Mouse (Mus musculus): ENCODE measurements around the gene Gabbr1. TPM values are rescaled to one million over a fixed set of nuclear protein-coding genes. Genes with fewer than 3 reads are reported as not detected.

The Gabbr1 gene
- polyA plus RNA-seq, 1 experiment = 6.1 TPM

DNA sequence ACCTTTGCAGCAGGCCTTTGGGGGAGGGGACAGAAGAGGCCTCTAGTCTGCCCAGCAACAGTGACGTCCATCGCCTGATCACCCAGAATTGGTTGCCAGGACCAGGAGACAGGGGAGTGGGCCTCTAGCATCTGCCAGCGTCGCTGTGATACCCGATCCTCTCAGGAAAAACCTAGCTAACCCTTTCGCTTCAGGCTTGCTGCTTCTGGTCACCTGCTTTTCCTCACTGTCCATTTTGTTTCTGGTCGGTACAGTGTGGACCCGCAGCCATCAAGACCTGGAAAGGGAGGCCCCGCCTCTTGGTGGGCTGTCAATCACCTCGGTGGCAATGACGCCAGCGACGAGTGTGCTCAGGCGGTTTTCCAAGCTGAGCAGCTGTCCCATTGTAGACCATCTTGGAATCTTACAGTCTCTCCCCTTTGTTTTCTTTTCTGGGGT is 17.1 kb upstream of the Gabbr1 start:
- Histone ChIP-seq H3K36me3 (ENCODE audit: control insufficient read depth, insufficient read depth) (no peaks in the 10 kb centered on the region), H3K79me3 (ENCODE audit: low read depth) (no peaks in the 10 kb centered on the region), H3K27me3 (ENCODE audit: control insufficient read depth, insufficient read depth, insufficient read length) (no peaks in the 10 kb centered on the region), H3ac (ENCODE audit: control insufficient read depth, insufficient read length, low read depth) (peak overlapping the region; percentile 2), H3K79me2 (ENCODE audit: control insufficient read depth, insufficient read depth) (no peaks in the 10 kb centered on the region), H3K4me3 (ENCODE audit: insufficient read depth, poor library complexity, severe bottlenecking) (no peak overlapping the region)
- no peak for TF ChIP-seq MAX (IDR thresholded peaks at IDR 0.05)
- TF ChIP-seq MYOD1 (IDR thresholded peaks at IDR 0.05; ENCODE audit: control insufficient read depth, insufficient read length, low read depth) = no peak

DNA sequence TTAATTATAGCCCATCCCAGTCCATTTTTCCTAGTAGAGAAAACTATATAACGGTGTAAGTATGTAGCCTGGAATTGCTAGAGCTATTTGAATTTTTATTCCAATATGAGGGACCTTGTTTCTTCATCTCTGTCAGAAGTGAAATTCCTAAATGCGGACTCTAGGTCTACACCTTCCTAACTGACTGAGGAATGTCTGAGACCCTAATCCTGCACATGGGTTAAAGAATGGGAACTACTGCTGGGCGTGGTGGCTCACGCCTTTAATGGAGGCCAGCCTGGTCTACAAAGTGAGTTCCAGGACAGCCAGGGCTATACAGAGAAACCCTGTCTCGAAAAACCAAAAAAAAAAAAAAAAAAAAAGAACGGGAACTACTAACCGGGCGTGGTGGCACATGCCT is 16.6 kb upstream of the Gabbr1 start:
- no peak overlapping the region for H3K4me3 ChIP-seq (ENCODE audit: insufficient read depth, poor library complexity, severe bottlenecking)
- H3K79me2 ChIP-seq (ENCODE audit: control insufficient read depth, insufficient read depth) = no peaks in the 10 kb centered on the region
- H3K79me3 ChIP-seq (ENCODE audit: low read depth) = no peaks in the 10 kb centered on the region
- TF ChIP-seq MYOD1 (IDR thresholded peaks at IDR 0.05; ENCODE audit: control insufficient read depth, insufficient read length, low read depth) (no peak), MYOG (IDR thresholded peaks at IDR 0.05; ENCODE audit: control insufficient read depth, extremely low read depth, insufficient read length) (no peak), FOSL1 (IDR thresholded peaks at IDR 0.05; ENCODE audit: insufficient read depth, low read length, poor library complexity, severe bottlenecking) (no peak), USF1 (IDR thresholded peaks at IDR 0.05; ENCODE audit: low read depth) (no peak), CTCF (IDR thresholded peaks at IDR 0.05; ENCODE audit: control insufficient read depth, insufficient read depth, insufficient read length) (no peak), CEBPB (IDR thresholded peaks at IDR 0.05; ENCODE audit: low read depth) (no peak), MAX (IDR thresholded peaks at IDR 0.05) (no peak)
- no peak overlapping the region for H3ac ChIP-seq (ENCODE audit: control insufficient read depth, insufficient read length, low read depth)
- no peaks in the 10 kb centered on the region for H3K27me3 ChIP-seq (ENCODE audit: control insufficient read depth, insufficient read depth, insufficient read length)
- no peaks in the 10 kb centered on the region for H3K36me3 ChIP-seq (ENCODE audit: control insufficient read depth, insufficient read depth)

DNA sequence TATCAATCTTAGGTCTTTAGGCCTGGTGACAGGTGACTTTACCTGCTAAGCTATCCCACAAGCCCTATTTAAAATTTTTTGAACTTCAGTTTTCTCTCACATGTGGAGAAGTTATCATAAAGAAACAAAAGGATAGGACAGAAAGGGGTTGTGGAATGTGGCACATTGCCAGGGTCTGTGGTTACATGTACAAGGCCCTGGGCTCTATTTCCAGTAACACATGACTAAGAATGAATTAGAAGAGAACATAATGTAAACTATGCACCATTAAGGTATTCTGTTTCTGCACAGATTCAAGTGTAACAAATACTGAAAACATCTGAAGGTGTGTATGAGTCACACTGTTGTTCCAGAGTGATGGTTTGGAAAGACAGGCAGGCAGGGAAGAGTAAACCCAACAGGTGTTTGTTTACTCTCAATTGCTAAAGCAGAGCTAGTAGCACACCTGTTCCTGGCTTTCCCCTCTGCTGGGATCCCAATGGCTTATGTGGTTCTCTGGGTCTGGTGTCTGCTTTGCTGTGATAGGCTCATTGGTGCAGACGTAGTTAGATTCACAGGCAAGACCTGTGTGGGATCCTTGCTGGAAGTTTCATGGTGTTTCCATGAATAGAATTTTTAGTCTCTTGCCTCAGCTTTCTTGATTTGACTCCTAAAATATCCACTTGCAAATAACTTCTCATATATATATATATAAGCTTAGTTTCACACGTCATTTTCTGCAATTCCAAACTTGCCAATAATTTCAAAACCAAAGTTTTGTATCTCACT is 6.5 kb upstream of the Gabbr1 start:
- Histone ChIP-seq H3K4me3 (ENCODE audit: insufficient read depth, poor library complexity, severe bottlenecking) (no peak overlapping the region), H3K36me3 (ENCODE audit: control insufficient read depth, insufficient read depth) (no peaks in the 10 kb centered on the region), H3K27me3 (ENCODE audit: control insufficient read depth, insufficient read depth, insufficient read length) (no peaks in the 10 kb centered on the region), H3K79me3 (ENCODE audit: low read depth) (no peaks in the 10 kb centered on the region), H3K79me2 (ENCODE audit: control insufficient read depth, insufficient read depth) (no peaks in the 10 kb centered on the region), H3ac (ENCODE audit: control insufficient read depth, insufficient read length, low read depth) (no peak overlapping the region)
- no peak for TF ChIP-seq MYOG (IDR thresholded peaks at IDR 0.05; ENCODE audit: control insufficient read depth, extremely low read depth, insufficient read length)
- peak; percentile 3 for TF ChIP-seq MYOD1 (IDR thresholded peaks at IDR 0.05; ENCODE audit: control insufficient read depth, insufficient read length, low read depth)
- no peak for TF ChIP-seq USF1 (IDR thresholded peaks at IDR 0.05; ENCODE audit: low read depth)
- TF ChIP-seq CEBPB (IDR thresholded peaks at IDR 0.05; ENCODE audit: low read depth) = no peak

DNA sequence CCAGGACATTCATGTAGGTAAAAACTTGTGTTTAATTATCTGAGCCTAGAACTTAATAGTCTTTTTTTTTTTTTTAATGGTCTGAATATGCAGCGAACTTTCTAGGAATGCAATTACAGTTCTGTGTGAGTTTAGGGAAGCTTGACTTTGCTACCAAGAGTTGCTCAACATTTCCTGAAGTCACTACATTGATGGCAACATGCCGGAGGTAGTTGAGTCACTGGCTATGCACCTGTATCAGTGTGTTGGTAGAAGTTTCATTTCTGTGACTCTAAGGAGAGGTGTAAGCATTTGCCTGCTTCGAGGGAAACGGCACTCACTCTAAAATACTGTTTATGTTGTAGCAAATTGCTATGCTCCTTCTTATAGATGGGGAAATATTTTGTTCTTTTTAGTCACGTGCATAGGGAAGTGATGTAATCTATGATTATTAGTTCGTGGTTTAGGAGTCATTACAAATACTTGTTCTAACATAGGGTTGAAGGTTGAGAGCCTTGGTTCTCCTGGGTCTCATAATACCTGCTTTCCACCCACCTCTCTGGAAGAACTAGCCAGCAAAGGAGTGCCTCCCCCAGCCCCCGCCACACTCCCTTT is 1.0 kb upstream of the Gabbr1 start:
- TF ChIP-seq CEBPB (IDR thresholded peaks at IDR 0.05; ENCODE audit: low read depth) (peak; percentile 43), MYOG (IDR thresholded peaks at IDR 0.05; ENCODE audit: control insufficient read depth, extremely low read depth, insufficient read length) (no peak)
- no peaks in the 10 kb centered on the region for H3K27me3 ChIP-seq (ENCODE audit: control insufficient read depth, insufficient read depth, insufficient read length)
- H3K79me2 ChIP-seq (ENCODE audit: control insufficient read depth, insufficient read depth) = no peaks in the 10 kb centered on the region
- H3ac ChIP-seq (ENCODE audit: control insufficient read depth, insufficient read length, low read depth) = no peak overlapping the region
- no peak overlapping the region for H3K4me3 ChIP-seq (ENCODE audit: insufficient read depth, poor library complexity, severe bottlenecking)
- H3K79me3 ChIP-seq (ENCODE audit: low read depth) = no peaks in the 10 kb centered on the region
- peaks cover 4% of the 10 kb centered on the region for H3K36me3 ChIP-seq (ENCODE audit: control insufficient read depth, insufficient read depth)

DNA sequence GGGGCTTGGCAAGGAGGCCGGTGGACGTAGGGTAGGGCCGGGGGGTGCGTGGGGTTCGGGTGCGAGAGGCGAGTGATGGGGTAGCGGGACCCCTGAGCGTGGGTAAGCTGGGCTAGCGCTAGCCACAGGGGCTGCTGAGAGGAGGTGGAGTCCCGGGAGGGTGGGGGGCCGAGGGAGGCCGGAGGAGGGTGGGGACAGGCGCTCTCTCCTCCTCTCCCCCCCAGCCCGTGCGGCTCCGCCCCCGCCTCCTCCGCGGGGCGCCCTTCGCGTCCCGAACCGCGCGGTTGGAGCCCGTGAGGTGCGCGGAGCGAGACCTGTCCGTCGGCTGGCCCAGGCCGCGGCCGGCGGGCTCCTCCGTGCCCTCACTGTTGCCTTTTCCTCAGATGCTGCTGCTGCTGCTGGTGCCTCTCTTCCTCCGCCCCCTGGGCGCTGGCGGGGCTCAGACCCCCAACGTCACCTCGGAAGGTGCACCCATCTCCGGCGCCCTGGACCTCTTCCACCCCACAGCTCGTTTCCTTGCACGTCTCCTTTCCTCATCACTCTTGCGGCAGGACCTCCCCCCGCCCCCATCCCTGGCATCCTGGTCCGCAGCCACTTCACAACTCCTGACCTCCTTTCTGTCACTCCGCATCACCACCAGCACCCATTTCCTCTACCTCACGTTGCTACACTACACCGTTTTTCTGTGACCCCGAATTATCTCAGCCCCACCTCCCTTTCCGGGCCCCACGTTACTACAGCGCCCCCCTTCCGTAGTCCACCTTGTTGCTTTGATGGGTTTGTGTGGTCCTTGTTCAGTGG is 746 bp downstream of the Gabbr1 start:
- H3K36me3 ChIP-seq (ENCODE audit: control insufficient read depth, insufficient read depth) = peaks cover 4% of the 10 kb centered on the region
- peak overlapping the region; percentile 94 for H3ac ChIP-seq (ENCODE audit: control insufficient read depth, insufficient read length, low read depth)
- H3K79me2 ChIP-seq (ENCODE audit: control insufficient read depth, insufficient read depth) = no peaks in the 10 kb centered on the region
- peak overlapping the region; percentile 53 for H3K4me3 ChIP-seq (ENCODE audit: insufficient read depth, poor library complexity, severe bottlenecking)
- no peaks in the 10 kb centered on the region for H3K79me3 ChIP-seq (ENCODE audit: low read depth)
- H3K27me3 ChIP-seq (ENCODE audit: control insufficient read depth, insufficient read depth, insufficient read length) = no peaks in the 10 kb centered on the region
- TF ChIP-seq CTCF (IDR thresholded peaks at IDR 0.05; ENCODE audit: control insufficient read depth, insufficient read depth, insufficient read length) (peak; percentile 30), FOSL1 (IDR thresholded peaks at IDR 0.05; ENCODE audit: insufficient read depth, low read length, poor library complexity, severe bottlenecking) (no peak), MAX (IDR thresholded peaks at IDR 0.05) (no peak), MYOG (IDR thresholded peaks at IDR 0.05; ENCODE audit: control insufficient read depth, extremely low read depth, insufficient read length) (no peak), MYOD1 (IDR thresholded peaks at IDR 0.05; ENCODE audit: control insufficient read depth, insufficient read length, low read depth) (no peak)
